Mouse (Mus musculus): ENCODE data around the gene Sh3bp1.

Gene Sh3bp1

DNA sequence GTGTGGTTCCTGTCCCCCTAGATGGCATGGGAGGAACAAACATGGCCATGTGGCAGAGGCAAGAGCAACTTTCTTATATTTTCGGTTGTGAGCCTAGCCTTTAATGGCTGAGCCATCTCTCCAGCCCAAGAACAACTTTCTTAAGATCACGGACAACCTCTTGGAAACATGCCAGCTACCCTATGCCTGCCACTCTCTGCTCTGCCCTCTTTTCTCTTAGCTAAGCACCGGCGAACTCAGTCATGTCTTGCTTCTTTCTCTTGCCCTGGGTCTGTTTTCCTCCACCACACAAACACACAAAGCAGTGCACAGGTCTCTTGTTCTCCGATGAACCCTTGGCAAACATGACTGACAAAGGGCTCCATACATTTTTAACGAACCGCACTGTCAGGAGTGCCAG lies 46.7 kb downstream of the Sh3bp1 start:
- 34% methylated on average over 7 of the region's 7 CpGs for WGBS

DNA sequence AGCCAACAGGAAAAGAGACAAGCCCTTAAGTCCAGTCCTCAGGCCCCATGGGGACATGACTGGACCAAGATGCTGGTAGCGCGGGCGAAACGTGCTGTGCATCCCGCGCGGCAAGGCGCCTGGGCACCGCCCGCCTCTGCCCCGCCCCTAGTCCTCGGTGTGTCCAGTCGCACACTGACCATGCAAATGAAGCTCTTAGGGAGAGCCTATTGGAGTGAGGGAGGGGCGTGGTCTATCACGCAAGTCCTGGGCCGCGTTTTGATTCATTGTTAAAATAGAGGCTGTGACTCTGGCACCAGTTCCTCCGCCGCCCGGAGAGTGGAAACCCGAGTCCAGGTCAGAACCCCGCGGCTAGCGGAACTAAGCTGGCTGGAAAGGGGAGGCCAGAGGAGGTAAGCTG lies 48.1 kb downstream of the Sh3bp1 start, which contains the start of gene Triobp:
Gene Triobp, plus strand, starts transcription at position 68 of the 400 bp plus-strand sequence.
- WGBS, result 1% methylated on average over 24 of the region's 24 CpGs

DNA sequence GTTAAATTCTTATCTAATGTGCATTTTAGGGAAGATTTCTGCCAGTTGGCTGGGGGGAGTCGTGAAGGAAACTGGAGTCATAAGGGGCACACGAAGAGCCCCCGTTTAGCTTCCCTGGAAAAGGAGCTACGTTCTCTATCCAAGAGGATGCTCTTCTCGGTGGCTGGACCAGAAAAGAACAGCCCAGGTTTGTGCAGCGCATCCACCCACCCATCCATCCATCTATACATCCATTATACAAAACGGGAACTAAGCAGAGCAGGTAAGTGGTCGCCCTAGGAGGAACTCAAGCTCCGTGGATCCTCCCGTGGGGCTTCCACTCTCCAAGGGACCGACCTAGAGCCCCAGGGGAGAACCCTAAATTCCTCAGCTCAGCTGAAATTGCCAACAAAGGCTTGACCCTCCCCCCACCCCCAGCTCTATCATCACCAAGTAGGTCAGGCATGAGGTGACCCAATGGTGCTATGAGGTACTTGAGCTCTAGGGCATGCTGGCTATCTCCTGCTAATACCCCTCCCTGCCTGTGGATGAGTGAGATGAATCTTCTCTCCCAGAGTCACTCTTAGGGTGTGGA lies 48.7 kb downstream of the Sh3bp1 start:
- 4% methylated on average over 11 of the region's 11 CpGs for WGBS

DNA sequence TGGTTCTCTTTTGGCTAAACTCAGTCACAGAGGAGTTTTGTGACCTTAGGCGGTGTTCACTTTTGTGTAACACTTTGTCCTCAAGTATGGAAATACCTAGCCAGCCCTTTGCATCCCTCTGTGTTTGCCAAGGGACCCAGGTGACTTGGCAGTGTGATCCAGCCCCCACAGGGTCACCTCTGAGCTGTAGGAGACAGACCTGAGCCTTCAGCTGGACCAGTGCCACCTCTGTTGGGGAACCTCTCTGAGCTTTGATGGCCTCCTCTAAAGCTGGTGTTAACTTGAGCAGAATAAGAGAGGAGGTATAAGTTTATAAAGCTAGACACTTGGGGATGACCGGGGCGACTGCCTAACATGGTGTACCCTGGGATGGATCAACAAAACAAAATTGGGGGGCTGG lies 49.3 kb downstream of the Sh3bp1 start:
- WGBS, result 95% methylated on average over 3 of the region's 3 CpGs

DNA sequence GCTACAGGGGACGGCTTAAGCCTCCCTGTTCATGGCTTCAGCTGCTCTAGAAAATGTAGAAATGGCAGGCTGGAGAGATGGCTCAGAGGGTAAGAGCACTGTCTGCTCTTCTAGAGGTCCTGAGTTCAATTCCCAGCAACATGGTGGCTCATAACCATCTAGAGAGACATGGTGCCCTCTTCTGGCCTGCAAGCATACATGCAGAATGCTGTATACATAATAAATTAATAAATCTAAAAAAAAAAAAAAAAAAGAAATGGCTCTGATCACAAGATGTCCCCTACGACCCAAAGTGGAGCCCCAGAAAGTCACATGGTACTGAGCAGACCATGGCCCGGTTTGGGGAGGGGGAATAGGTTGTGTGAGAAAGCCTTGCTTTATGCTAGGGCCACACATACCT lies 56.1 kb downstream of the Sh3bp1 start:
- WGBS, result 82% methylated on average over 3 of the region's 3 CpGs

DNA sequence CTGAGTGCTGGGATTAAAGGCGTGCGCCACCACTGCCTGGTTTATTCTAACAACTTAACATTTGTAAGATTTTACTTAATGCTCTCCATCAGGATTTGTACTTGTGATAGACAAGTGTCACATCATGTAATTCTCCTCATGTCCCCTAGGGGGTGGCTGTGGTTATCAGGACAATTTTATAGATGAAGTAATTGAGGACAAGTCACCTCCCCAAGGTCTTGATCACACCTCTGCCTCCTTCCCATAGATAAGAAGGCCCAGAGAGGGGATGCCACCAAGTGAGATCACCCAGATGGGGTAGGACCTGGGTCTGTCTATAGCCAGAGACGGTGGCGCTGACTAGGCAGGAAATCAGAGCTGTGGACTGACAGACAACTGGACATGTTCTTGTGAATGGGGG lies 56.8 kb downstream of the Sh3bp1 start:
- 87% methylated on average over 4 of the region's 4 CpGs for WGBS

DNA sequence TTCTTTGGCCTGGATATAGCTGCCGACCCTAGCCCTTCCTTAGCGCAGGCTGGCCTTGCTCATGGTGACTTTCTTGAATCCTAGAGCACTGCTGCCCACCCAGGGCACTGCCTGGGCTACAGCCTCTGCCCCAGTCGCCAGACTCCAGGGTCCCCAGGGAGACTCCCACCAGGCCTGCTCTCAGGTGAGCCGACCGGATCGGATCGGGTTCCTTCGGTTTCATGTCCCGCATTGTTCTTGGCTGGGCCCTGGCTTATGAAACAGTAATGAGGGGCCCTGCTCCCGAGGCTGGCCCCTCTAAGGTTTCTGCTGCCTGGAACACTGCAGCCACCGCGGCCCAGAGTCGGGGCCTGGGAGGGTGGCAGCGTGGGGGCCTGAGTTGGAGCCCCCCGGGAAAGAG lies 57.5 kb downstream of the Sh3bp1 start:
- 84% methylated on average over 15 of the region's 15 CpGs for WGBS

DNA sequence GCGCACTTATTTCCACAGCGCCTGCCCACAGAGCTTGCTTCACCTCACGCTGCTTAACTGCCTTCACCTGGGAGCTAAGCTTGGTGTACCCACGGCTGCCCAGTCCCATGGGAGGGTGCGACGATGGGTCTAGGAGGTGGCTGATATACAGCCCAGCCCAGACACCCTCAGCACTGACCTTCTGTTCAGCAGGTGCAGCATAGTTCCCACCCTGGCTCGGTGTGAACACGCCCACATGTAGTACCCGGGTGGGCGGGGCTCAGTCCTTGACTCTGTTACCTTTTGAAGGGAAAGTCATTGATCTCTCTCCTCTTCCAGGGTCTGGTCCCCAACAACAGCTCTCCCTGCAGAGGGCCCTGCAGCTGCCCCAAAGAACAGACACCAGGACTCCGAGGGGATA lies 60.0 kb downstream of the Sh3bp1 start:
- WGBS, result 93% methylated on average over 11 of the region's 11 CpGs

DNA sequence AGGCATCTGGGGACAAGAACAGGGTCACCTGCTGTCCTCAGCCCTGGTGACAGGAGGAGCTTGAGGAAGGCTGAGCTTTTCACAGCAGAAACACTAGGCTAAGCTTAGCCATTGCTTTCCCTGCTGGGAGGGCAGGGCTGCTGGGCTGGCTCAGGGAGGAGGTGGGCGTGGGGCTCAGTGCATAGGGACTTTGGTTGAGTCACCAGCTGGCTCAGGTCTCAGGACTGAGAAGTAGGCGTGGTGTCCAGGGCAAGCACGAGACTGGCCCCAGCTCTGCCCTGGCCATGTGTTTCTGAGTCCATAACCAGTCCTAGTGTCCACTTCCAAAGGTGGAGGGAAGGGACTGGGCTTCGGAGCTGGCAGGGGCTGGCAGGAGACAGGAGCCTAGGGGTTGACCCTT lies 60.5 kb downstream of the Sh3bp1 start:
- WGBS, result 71% methylated on average over 4 of the region's 4 CpGs
